Mouse (Mus musculus): ENCODE results near the gene Il4.

DNA sequence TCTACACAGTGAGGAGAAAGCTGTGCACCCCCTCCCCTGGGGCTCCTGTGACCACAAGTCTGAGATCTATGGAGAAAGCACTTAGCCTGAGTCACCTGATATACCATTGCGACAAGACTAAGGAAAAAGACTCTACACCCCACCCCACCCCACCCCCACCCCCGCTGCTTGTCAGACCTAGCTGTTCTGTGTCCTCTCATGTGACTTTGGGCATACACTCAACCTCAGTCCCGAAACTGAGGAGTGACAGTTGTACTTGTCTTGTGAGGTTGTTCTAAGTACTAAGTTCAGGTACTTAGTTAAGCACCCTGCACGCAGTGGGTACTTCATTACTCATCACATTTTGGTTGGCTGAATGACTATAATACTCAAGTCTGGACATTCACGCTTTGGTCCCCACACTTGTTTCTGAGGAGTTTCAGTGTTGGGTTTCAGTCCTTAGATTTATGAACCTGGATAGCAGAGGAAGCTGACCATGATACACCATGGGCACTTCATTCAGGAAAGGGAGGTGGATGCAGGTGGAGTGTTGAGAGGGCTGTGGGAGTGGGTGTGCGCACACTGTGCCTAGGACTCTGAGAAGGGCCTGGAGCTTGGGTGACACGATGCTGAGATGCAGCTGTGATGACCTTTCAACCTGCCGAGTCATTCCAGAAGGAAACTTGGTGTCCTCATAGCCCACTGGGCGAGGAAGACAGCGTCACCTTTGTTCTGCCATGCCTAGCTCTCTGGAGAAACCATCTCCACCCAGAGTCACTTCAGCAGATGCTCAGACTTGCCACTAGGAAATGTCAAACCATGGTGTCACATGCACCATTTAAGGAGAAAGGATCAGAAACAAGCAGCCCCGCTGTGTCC is 3.3 kb upstream of the Il4 start:
- TF ChIP-seq POLR2A (IDR thresholded peaks at IDR 0.05; ENCODE audit: borderline replicate concordance, extremely low read depth, insufficient read depth, insufficient read length, poor library complexity, severe bottlenecking) (no peak), CTCF (IDR thresholded peaks at IDR 0.05; ENCODE audit: borderline replicate concordance, extremely low read depth, insufficient read depth, insufficient read length) (no peak)

Data from brain, embryonic 14.5 days (tissue).